Mouse (Mus musculus) thymus, adult 2 months (tissue): Measurements from ENCODE around the gene Slc9a3r2.

Experiments
- CTCF ChIP-seq: fragments of 200-500 bp; IDR thresholded peaks from 2 replicates; pipeline ENCODE4 v1.5.1; 2012; ENCODE audit warnings: mild to moderate bottlenecking, control low read depth, low read length, moderate library complexity, borderline replicate concordance; ENCODE audit not compliant: control insufficient read depth, poor library complexity, insufficient read depth; ENCODE audit errors: extremely low read depth
- POLR2A ChIP-seq: fragments of 200-500 bp; IDR thresholded peaks from 2 replicates; pipeline ENCODE4 v1.6.1; 2012; ENCODE audit warnings: mild to moderate bottlenecking, low read length, control low read depth, moderate library complexity; ENCODE audit not compliant: control insufficient read depth, poor library complexity, insufficient read depth; ENCODE audit errors: extremely low read depth

- TF ChIP-seq CTCF (no peak), POLR2A (no peak)
These were observed at the start of gene Slc9a3r2 for GRCm38 (mm10) chr17:24650070-24650616.
